Comparison of ENCODE assay signal across 8 mouse cellular contexts in genomic region chr6:120579831-120580712, GRCm38 (mm10). TPM values are rescaled to one million over a fixed set of nuclear protein-coding genes. Genes with fewer than 3 reads are reported as not detected.
DNase-seq lines count a peak whose midpoint lies in the region; ATAC-seq and TF ChIP-seq lines count a peak whose summit lies in the region.

No protein-coding gene starts in this region.

- H3K36me3 ChIP-seq in CH12.LX (replicated peaks in 1 of 2; ENCODE audit: control insufficient read depth in 1 of 2, insufficient read depth in 1 of 2, low read length in 1 of 2): no peaks in the 10 kb centered on the region
- H3K36me3 ChIP-seq in heart, embryonic 14.5 days (ENCODE audit: control insufficient read depth, insufficient read depth, low read length): no peaks in the 10 kb centered on the region
- H3K36me3 ChIP-seq in liver, postnatal 0 days (replicated peaks; ENCODE audit: insufficient read depth, low read length): no peaks in the 10 kb centered on the region
- no peaks in the 10 kb centered on the region for H3K36me3 ChIP-seq in neural tube, embryonic 13.5 days
- no peaks in the 10 kb centered on the region for H3K36me3 ChIP-seq in thymus, adult 2 months (ENCODE audit: control insufficient read depth, insufficient read depth, low read length)

- H3K9ac ChIP-seq in CH12.LX (ENCODE audit: insufficient read depth, low read depth): peak overlapping the region; percentile 64
- H3K9ac ChIP-seq in heart, embryonic 14.5 days (ENCODE audit: low read length): peak overlapping the region; percentile 66
- H3K9ac ChIP-seq in liver, postnatal 0 days (replicated peaks): peak overlapping the region; percentile 58
- peak overlapping the region; percentile 66 for H3K9ac ChIP-seq in neural tube, embryonic 13.5 days

- TF ChIP-seq EP300 in CH12.LX (IDR thresholded peaks at IDR 0.05; ENCODE audit: low read length): no peak
- peak; percentile 34; the same call in 1 of the 2 replicates for TF ChIP-seq EP300 in liver, postnatal 0 days (IDR thresholded peaks at IDR 0.05; ENCODE audit: low read depth)

- TF ChIP-seq POLR2A in CH12.LX (IDR thresholded peaks at IDR 0.05; ENCODE audit: low read depth, low read length): peak; percentile 11; the same call in 1 of the 2 replicates
- TF ChIP-seq POLR2A in embryonic fibroblast, embryonic 13.5 days (IDR thresholded peaks at IDR 0.05; ENCODE audit: low read depth, low read length): no peak
- no peak for TF ChIP-seq POLR2A in thymus, adult 2 months (IDR thresholded peaks at IDR 0.05; ENCODE audit: control insufficient read depth, extremely low read depth, insufficient read depth, low read length, poor library complexity)

- H3K9me3 ChIP-seq in CH12.LX (replicated peaks; ENCODE audit: low read length): peaks cover 2% of the 10 kb centered on the region
- H3K9me3 ChIP-seq in heart, embryonic 14.5 days (ENCODE audit: control insufficient read depth, low read length): no peaks in the 10 kb centered on the region
- H3K9me3 ChIP-seq in liver, postnatal 0 days (ENCODE audit: low read length): no peaks in the 10 kb centered on the region
- no peaks in the 10 kb centered on the region for H3K9me3 ChIP-seq in neural tube, embryonic 13.5 days

- peak; percentile 94 for DNase-seq in CH12.LX (ENCODE audit: extremely low read depth)
- DNase-seq in brain, adult 2 months (ENCODE audit: low read depth, low spot score): peak; percentile 88
- DNase-seq in kidney, postnatal 36 days: peak; percentile 54 to 57
- DNase-seq in liver, postnatal 0 days: peak; percentile 80
- peak; percentile 89 for DNase-seq in thymus, adult 2 months

- H3K27ac ChIP-seq in CH12.LX (ENCODE audit: insufficient read depth, low read depth): peak overlapping the region; percentile 96
- no peak overlapping the region for H3K27ac ChIP-seq in embryonic fibroblast, embryonic 13.5 days (ENCODE audit: insufficient read depth, low read length)
- H3K27ac ChIP-seq in heart, embryonic 14.5 days (replicated peaks in 1 of 2; ENCODE audit: control insufficient read depth in 1 of 2, insufficient read depth in 1 of 2, low read depth in 2 of 2, low read length in 2 of 2): no peak overlapping the region; a peak in 1 of 4 replicates
- peak overlapping the region; percentile 84 for H3K27ac ChIP-seq in liver, postnatal 0 days (ENCODE audit: low read depth)
- peak overlapping the region; percentile 88 for H3K27ac ChIP-seq in neural tube, embryonic 13.5 days (replicated peaks)
- H3K27ac ChIP-seq in thymus, adult 2 months (ENCODE audit: control insufficient read depth, insufficient read depth, low read length): peak overlapping the region; percentile 92

- peak; percentile 14 to 72; a peak in 3 of 4 replicates for TF ChIP-seq CTCF in CH12.LX (conservative IDR thresholded peaks at IDR 0.05 in 1 of 2, IDR thresholded peaks at IDR 0.05 in 1 of 2; ENCODE audit: low read depth in 2 of 2, low read length in 2 of 2)
- no peak for TF ChIP-seq CTCF in embryonic fibroblast, embryonic 13.5 days (IDR thresholded peaks at IDR 0.05; ENCODE audit: borderline replicate concordance, insufficient read depth, low read length)
- TF ChIP-seq CTCF in liver, postnatal 0 days (IDR thresholded peaks at IDR 0.05; ENCODE audit: low read depth): peak; percentile 64
- TF ChIP-seq CTCF in thymus, adult 2 months (IDR thresholded peaks at IDR 0.05; ENCODE audit: borderline replicate concordance, control insufficient read depth, extremely low read depth, insufficient read depth, low read length, poor library complexity): peak; percentile 40; the same call in 1 of the 2 replicates

- H3K79me2 ChIP-seq in CH12.LX (replicated peaks; ENCODE audit: control insufficient read depth, extremely low read depth, insufficient read depth, poor library complexity, severe bottlenecking): no peaks in the 10 kb centered on the region

- in situ Hi-C loops in CH12.LX (cut with MboI; ENCODE audit: low pct_ligation_motif_present, low pct_unique_long_range_greater_than_20kb, low sequenced_read_pairs): no loop called here

- peaks cover 13 to 51% of the 10 kb centered on the region in 2 experiments for H3K4me1 ChIP-seq in CH12.LX (ENCODE audit: control insufficient read depth in 1 of 2, insufficient read depth in 2 of 2)
- H3K4me1 ChIP-seq in embryonic fibroblast, embryonic 13.5 days (ENCODE audit: control insufficient read depth, insufficient read depth, low read length): no peaks in the 10 kb centered on the region; the same call in 1 of the 2 replicates
- H3K4me1 ChIP-seq in heart, embryonic 14.5 days (ENCODE audit: control insufficient read depth in 2 of 2, insufficient read depth in 2 of 2, low read length in 2 of 2): peaks cover 8 to 12% of the 10 kb centered on the region in 2 experiments
- peaks cover 28% of the 10 kb centered on the region for H3K4me1 ChIP-seq in liver, postnatal 0 days (ENCODE audit: insufficient read depth)
- peaks cover 32% of the 10 kb centered on the region for H3K4me1 ChIP-seq in neural tube, embryonic 13.5 days (replicated peaks)
- peaks cover 24% of the 10 kb centered on the region for H3K4me1 ChIP-seq in thymus, adult 2 months (replicated peaks; ENCODE audit: control insufficient read depth, insufficient read depth, low read length)

- peak; percentile 72 for TF ChIP-seq RAD21 in CH12.LX (IDR thresholded peaks at IDR 0.05; ENCODE audit: low read depth, low read length)

- dilution Hi-C loops in CH12.LX (cut with MboI; ENCODE audit: extremely low pct_ligation_motif_present, extremely low pct_unique_long_range_greater_than_20kb, low sequenced_read_pairs): no loop called here

- H3K4me3 ChIP-seq in CH12.LX (replicated peaks in 1 of 3; ENCODE audit: low read depth in 2 of 3, low read length in 2 of 3, poor library complexity in 1 of 3): peak overlapping the region; percentile 27 to 52 (median 41)
- H3K4me3 ChIP-seq in embryonic fibroblast, embryonic 13.5 days (ENCODE audit: insufficient read depth, low read length): peak overlapping the region; percentile 8; the same call in 1 of the 2 replicates
- peak overlapping the region; percentile 46 to 53 for H3K4me3 ChIP-seq in heart, embryonic 14.5 days (ENCODE audit: control insufficient read depth in 1 of 2, insufficient read depth in 1 of 2, low read depth in 1 of 2, low read length in 2 of 2)
- H3K4me3 ChIP-seq in liver, postnatal 0 days (ENCODE audit: low read depth, low read length): peak overlapping the region; percentile 41
- peak overlapping the region; percentile 42 for H3K4me3 ChIP-seq in neural tube, embryonic 13.5 days
- H3K4me3 ChIP-seq in thymus, adult 2 months (ENCODE audit: control insufficient read depth, insufficient read depth, low read length): peak overlapping the region; percentile 27

- no peaks in the 10 kb centered on the region for H3K27me3 ChIP-seq in CH12.LX (replicated peaks)
- H3K27me3 ChIP-seq in heart, embryonic 14.5 days (ENCODE audit: control insufficient read depth, insufficient read depth, low read length): peaks cover 7% of the 10 kb centered on the region; the same call in 1 of the 2 replicates
- H3K27me3 ChIP-seq in liver, postnatal 0 days (ENCODE audit: insufficient read depth, low read length): no peaks in the 10 kb centered on the region
- no peaks in the 10 kb centered on the region for H3K27me3 ChIP-seq in neural tube, embryonic 13.5 days
- H3K27me3 ChIP-seq in thymus, adult 2 months (ENCODE audit: control insufficient read depth, insufficient read depth, low read length): no peaks in the 10 kb centered on the region

- H3K4me2 ChIP-seq in CH12.LX (ENCODE audit: insufficient read depth, low read depth, poor library complexity, severe bottlenecking): peak overlapping the region; percentile 55
- H3K4me2 ChIP-seq in heart, embryonic 14.5 days (ENCODE audit: low read length): peak overlapping the region; percentile 96
- H3K4me2 ChIP-seq in liver, postnatal 0 days (ENCODE audit: low read depth, low read length): peak overlapping the region; percentile 75
- peak overlapping the region; percentile 78 for H3K4me2 ChIP-seq in neural tube, embryonic 13.5 days

- ATAC-seq in heart, embryonic 14.5 days (ENCODE audit: insufficient number of reproducible peaks, insufficient read depth, low FRiP score, low read depth): peak; percentile 70
- ATAC-seq in liver, postnatal 0 days: peak; percentile 95
- peak; percentile 93 for ATAC-seq in neural tube, embryonic 13.5 days (ENCODE audit: low read depth)

- WGBS in heart, embryonic 14.5 days: under 1% methylated on average over 23 of the region's 23 CpGs
- WGBS in liver, postnatal 0 days (ENCODE audit: insufficient replicate concordance): 2% methylated on average over 18 of the region's 23 CpGs
- WGBS in neural tube, embryonic 13.5 days: under 1% methylated on average over 20 of the region's 23 CpGs
- WGBS in thymus, adult 2 months: under 1% methylated on average over 23 of the region's 23 CpGs

TF ChIP-seq in CH12.LX, 34 proteins besides CTCF, POLR2A, EP300 and RAD21 (continues in another document):
- TF ChIP-seq JUND (conservative IDR thresholded peaks at IDR 0.05; ENCODE audit: low read depth, low read length): no peak
- TF ChIP-seq IRF4 (IDR thresholded peaks at IDR 0.05; ENCODE audit: low read depth, low read length): peak; percentile 50; the same call in 1 of the 2 replicates
- TF ChIP-seq NRF1 (IDR thresholded peaks at IDR 0.05; ENCODE audit: low read depth, low read length): no peak; the same call in 1 of the 2 replicates
- TF ChIP-seq TCF12 (IDR thresholded peaks at IDR 0.05; ENCODE audit: low read depth, low read length): peak; percentile 82
- TF ChIP-seq SIN3A (IDR thresholded peaks at IDR 0.05; ENCODE audit: low read length): peak; percentile 100
- peak; percentile 92 for TF ChIP-seq MYC (IDR thresholded peaks at IDR 0.05; ENCODE audit: low read depth, low read length)
- peak; percentile 90 for TF ChIP-seq MAZ (IDR thresholded peaks at IDR 0.05; ENCODE audit: low read depth, low read length)
- peak; percentile 95 for TF ChIP-seq ETS1 (conservative IDR thresholded peaks at IDR 0.05; ENCODE audit: low read depth, low read length)
- TF ChIP-seq CHD1 (IDR thresholded peaks at IDR 0.05; ENCODE audit: low read depth, low read length): no peak
- no peak for TF ChIP-seq UBTF (IDR thresholded peaks at IDR 0.05; ENCODE audit: low read depth, low read length)
- no peak for TF ChIP-seq USF1 (IDR thresholded peaks at IDR 0.05; ENCODE audit: low read depth, low read length)
- TF ChIP-seq JUN (IDR thresholded peaks at IDR 0.05; ENCODE audit: insufficient read depth, low read depth, low read length): no peak
- TF ChIP-seq ZNF384 (IDR thresholded peaks at IDR 0.05; ENCODE audit: low read depth, low read length): no peak

RNA-seq across cellular contexts. Expression of gene Hdhd5, which starts 49.0 kb away (rescaled TPM):
- 20.9 and 21.5 TPM in 2 replicates for total RNA-seq in CH12.LX (2012; rRNA removed)
- 11.4 and 12.5 TPM in 2 replicates for total RNA-seq in CH12.LX (2014; rRNA removed)
- polyA plus RNA-seq in CH12.LX (2012; ENCODE audit: insufficient read length, low read depth): 10.9 and 12.4 TPM in 2 replicates
- polyA plus RNA-seq in embryonic fibroblast, embryonic 13.5 days (2011; ENCODE audit: insufficient read length, low read depth, missing spikeins): 8.5 and 10.9 TPM in 2 replicates
- 11.7 and 14.1 TPM in 2 replicates for polyA plus RNA-seq in heart, embryonic 14.5 days (2014; fragmentation: Nextera tagmentation; extraction: Ambion mirVana)
- polyA plus RNA-seq in liver, postnatal 0 days (2015; fragmentation: Nextera tagmentation; extraction: Ambion mirVana): 6.6 and 7.1 TPM in 2 replicates
- 15.1 and 15.8 TPM in 2 replicates for polyA plus RNA-seq in neural tube, embryonic 13.5 days (2015; fragmentation: Nextera tagmentation; extraction: Ambion mirVana)
- 62.4 and 74.5 TPM in 2 replicates for polyA plus RNA-seq in thymus, adult 2 months (2012; rRNA removed)

Comparison
In these comparisons a context has a peak if more than half of its experiments do, and no peak if none do; other contexts are left out.
1. H3K27ac ChIP-seq: peak in CH12.LX (single experiment), liver, postnatal 0 days (single experiment), neural tube, embryonic 13.5 days (single experiment) and thymus, adult 2 months (single experiment); none in embryonic fibroblast, embryonic 13.5 days (single experiment) and heart, embryonic 14.5 days (0 of 2).
2. Peak in every context shown above with its lines, with median percentiles within 50 percentile points of each other: DNase-seq, H3K4me2 ChIP-seq, H3K4me3 ChIP-seq, H3K9ac ChIP-seq and ATAC-seq.